Comparison of ENCODE assay signal across 10 mouse cellular contexts in genomic region chr4:135857597-135858186, GRCm38 (mm10). TPM values are rescaled to one million over a fixed set of nuclear protein-coding genes. Genes with fewer than 3 reads are reported as not detected.
DNase-seq lines count a peak whose midpoint lies in the region; ATAC-seq and TF ChIP-seq lines count a peak whose summit lies in the region.
"Had no signal": no experiment of that assay in that cellular context is flagged by ENCODE, and none has a peak within 500 bp of the region (broad histone marks: within the 10 kb centered on the region; RNA-seq: fewer than 3 reads in every experiment).

No protein-coding gene starts in this region.

- no peaks in the 10 kb centered on the region for H3K9me3 ChIP-seq in heart, embryonic 13.5 days
- H3K9me3 ChIP-seq in hindbrain, embryonic 16.5 days (ENCODE audit: control insufficient read depth, low read length), result no peaks in the 10 kb centered on the region

- peaks cover 19% of the 10 kb centered on the region for H3K36me3 ChIP-seq in heart, embryonic 13.5 days
- no peaks in the 10 kb centered on the region for H3K36me3 ChIP-seq in hindbrain, embryonic 16.5 days (ENCODE audit: control insufficient read depth, insufficient read depth, low read length)
- H3K36me3 ChIP-seq in myocyte (ENCODE audit: control insufficient read depth, insufficient read depth), result peaks cover 9% of the 10 kb centered on the region

- H3ac ChIP-seq in myocyte (ENCODE audit: control insufficient read depth, insufficient read length), result no peak overlapping the region

- peaks cover 51% of the 10 kb centered on the region for H3K4me1 ChIP-seq in heart, embryonic 13.5 days
- H3K4me1 ChIP-seq in bone marrow, adult 2 months (ENCODE audit: control insufficient read depth, insufficient read depth, low read length), result peaks cover 2% of the 10 kb centered on the region; the same call in 1 of the 2 replicates
- peaks cover 32% of the 10 kb centered on the region for H3K4me1 ChIP-seq in hindbrain, embryonic 16.5 days (ENCODE audit: control insufficient read depth, insufficient read depth, low read depth, low read length)

- 5% methylated on average over 7 of the region's 7 CpGs for WGBS in heart, embryonic 13.5 days
- WGBS in bone marrow, adult 2 months, result 12% methylated on average over 7 of the region's 7 CpGs
- 7% methylated on average over 6 of the region's 7 CpGs for WGBS in hindbrain, embryonic 16.5 days

- H3K9ac ChIP-seq in heart, embryonic 13.5 days, result peak overlapping the region; percentile 96
- peak overlapping the region; percentile 51 for H3K9ac ChIP-seq in hindbrain, embryonic 16.5 days (ENCODE audit: low read depth, low read length)

- peak overlapping the region; percentile 93 for H3K4me2 ChIP-seq in heart, embryonic 13.5 days
- peak overlapping the region; percentile 78 for H3K4me2 ChIP-seq in hindbrain, embryonic 16.5 days (ENCODE audit: low read length)
- H3K4me2 ChIP-seq in myocyte (ENCODE audit: low read depth), result peak overlapping the region; percentile 87

- TF ChIP-seq CTCF in bone marrow, adult 2 months (IDR thresholded peaks at IDR 0.05; ENCODE audit: control insufficient read depth, insufficient read depth, low read length), result no peak

- H3K4me3 ChIP-seq in heart, embryonic 13.5 days, result peak overlapping the region; percentile 95
- H3K4me3 ChIP-seq in bone marrow, adult 2 months (replicated peaks; ENCODE audit: control insufficient read depth, low read depth, low read length), result peak overlapping the region; percentile 46
- H3K4me3 ChIP-seq in hindbrain, embryonic 16.5 days (ENCODE audit: low read length), result peak overlapping the region; percentile 97
- peak overlapping the region; percentile 82 for H3K4me3 ChIP-seq in myocyte

- peaks cover 63% of the 10 kb centered on the region for H3K79me2 ChIP-seq in myocyte (ENCODE audit: control insufficient read depth, insufficient read depth)

- no peak for ATAC-seq in heart, embryonic 13.5 days (ENCODE audit: extremely low read depth, insufficient number of reproducible peaks, low FRiP score, low TSS enrichment)
- no peak for ATAC-seq in hindbrain, embryonic 16.5 days
- ATAC-seq: Patski had no signal

- H3K27ac ChIP-seq in heart, embryonic 13.5 days (replicated peaks), result peak overlapping the region; percentile 24
- no peak overlapping the region for H3K27ac ChIP-seq in bone marrow, adult 2 months (ENCODE audit: control insufficient read depth, insufficient read depth, low read depth, low read length, poor library complexity)
- no peak overlapping the region for H3K27ac ChIP-seq in hindbrain, embryonic 16.5 days (ENCODE audit: low read depth, low read length)

- intact Hi-C loops in heart, postnatal 36 days (cut with DNase I), result loop anchor here (1.0 kb wide), 1 partner anchor 12 kb away; no protein-coding TSS in a partner anchor
- intact Hi-C loops in left cerebral cortex, postnatal 36 days (cut with DNase I), result loop anchor here (2.0 kb wide), 1 partner anchor 505 kb away; the partner anchor contains the start of gene Srrm1

- no peaks in the 10 kb centered on the region for H3K27me3 ChIP-seq in heart, embryonic 13.5 days (replicated peaks)
- H3K27me3 ChIP-seq in hindbrain, embryonic 16.5 days (replicated peaks; ENCODE audit: control insufficient read depth, insufficient read depth, low read length), result no peaks in the 10 kb centered on the region
- no peaks in the 10 kb centered on the region for H3K27me3 ChIP-seq in myocyte (ENCODE audit: control insufficient read depth, insufficient read depth, insufficient read length)
- H3K27me3 ChIP-seq: Patski had no signal

- no peak for DNase-seq in heart, postnatal 36 days
- no peak for DNase-seq in cerebellum, postnatal 25 days
- no peak for DNase-seq in left cerebral cortex, postnatal 36 days (ENCODE audit: low spot score in 2 of 2)
- no peak for DNase-seq in Muller cell, postnatal 12 days (ENCODE audit: inconsistent ontology term)
- DNase-seq: kidney, adult 2 months had no signal

- TF ChIP-seq POLR2A in bone marrow, adult 2 months (IDR thresholded peaks at IDR 0.05; ENCODE audit: borderline replicate concordance, control insufficient read depth, low read depth, low read length), result no peak
- no peak for TF ChIP-seq POLR2A in myocyte (IDR thresholded peaks at IDR 0.05; ENCODE audit: insufficient read length, low read depth)

TF ChIP-seq in myocyte, 11 proteins besides CTCF, POLR2A, EP300 and RAD21:
- TF ChIP-seq SRF (IDR thresholded peaks at IDR 0.05; ENCODE audit: control insufficient read depth, insufficient read length, low read depth) (no peak), TCF3 (IDR thresholded peaks at IDR 0.05; ENCODE audit: insufficient read length, low read depth) (no peak), USF1 (IDR thresholded peaks at IDR 0.05; ENCODE audit: low read depth) (no peak), E2F4 (IDR thresholded peaks at IDR 0.05; ENCODE audit: insufficient read depth) (no peak), POLR2AphosphoS2 (IDR thresholded peaks at IDR 0.05; ENCODE audit: insufficient read length, low read depth) (no peak), MYOG (IDR thresholded peaks at IDR 0.05; ENCODE audit: control insufficient read depth in 1 of 3, insufficient read depth in 1 of 3, insufficient read length in 2 of 3, low read depth in 2 of 3) (no peak), MYOD1 (IDR thresholded peaks at IDR 0.05; ENCODE audit: control insufficient read depth in 1 of 3, insufficient read length in 2 of 3, low read depth in 2 of 3) (no peak), REST (IDR thresholded peaks at IDR 0.05; ENCODE audit: insufficient read depth, insufficient read length) (no peak), TCF12 (IDR thresholded peaks at IDR 0.05; ENCODE audit: insufficient read depth, poor library complexity, severe bottlenecking) (no peak), CEBPB (IDR thresholded peaks at IDR 0.05; ENCODE audit: insufficient read depth, poor library complexity, severe bottlenecking) (no peak), MAX (IDR thresholded peaks at IDR 0.05; ENCODE audit: low read depth) (no peak)
TF ChIP-seq in myocyte: peak in this region for 0.

RNA-seq across cellular contexts. Expression of gene Srsf10, which starts 2.1 kb away (rescaled TPM):
- polyA plus RNA-seq in heart, embryonic 13.5 days (2015; fragmentation: Nextera tagmentation; extraction: Ambion mirVana), result 130 and 140 TPM in 2 replicates
- 10 to 100 TPM; 37.1 to 45.6 TPM for total RNA-seq in heart, postnatal 36 days (2021)
- polyA plus RNA-seq in bone marrow, adult 2 months (2011; ENCODE audit: insufficient read depth, insufficient read length, low replicate concordance, missing spikeins), result 221 and 300 TPM in 2 replicates
- polyA plus RNA-seq in hindbrain, embryonic 16.5 days (2015; fragmentation: Nextera tagmentation; extraction: Ambion mirVana), result 144 and 166 TPM in 2 replicates
- 22.3 TPM for polyA plus RNA-seq in myocyte (2012; fragmentation: generic; extraction: Trizol)
- 10 to 100 TPM; 51.3 to 88.9 TPM for total RNA-seq in left cerebral cortex, postnatal 36 days (2021)

RNA-seq across cellular contexts. Expression of gene Pnrc2, which starts 16.0 kb away (rescaled TPM):
- polyA plus RNA-seq in heart, embryonic 13.5 days (2015; fragmentation: Nextera tagmentation; extraction: Ambion mirVana), result 114 and 125 TPM in 2 replicates
- 10 to 100 TPM; 59.2 to 63.5 TPM for total RNA-seq in heart, postnatal 36 days (2021)
- polyA plus RNA-seq in bone marrow, adult 2 months (2011; ENCODE audit: insufficient read depth, insufficient read length, low replicate concordance, missing spikeins), result 37.3 and 38.3 TPM in 2 replicates
- 98.2 and 103 TPM in 2 replicates for polyA plus RNA-seq in hindbrain, embryonic 16.5 days (2015; fragmentation: Nextera tagmentation; extraction: Ambion mirVana)
- 45.2 TPM for polyA plus RNA-seq in myocyte (2012; fragmentation: generic; extraction: Trizol)
- total RNA-seq in left cerebral cortex, postnatal 36 days (2021), result 10 to 100 TPM; 41.2 to 44.6 TPM

RNA-seq across cellular contexts. Expression of gene Cnr2, which starts 37.5 kb away (rescaled TPM):
- polyA plus RNA-seq in heart, embryonic 13.5 days (2015; fragmentation: Nextera tagmentation; extraction: Ambion mirVana), result 0.29 and 0.36 TPM in 2 replicates
- total RNA-seq in heart, postnatal 36 days (2021), result under 1 TPM; 0.49 to 0.50 TPM
- polyA plus RNA-seq in bone marrow, adult 2 months (2011; ENCODE audit: insufficient read depth, insufficient read length, low replicate concordance, missing spikeins), result 4.6 and 12.2 TPM in 2 replicates
- 0.09 and 0.10 TPM in 2 replicates for polyA plus RNA-seq in hindbrain, embryonic 16.5 days (2015; fragmentation: Nextera tagmentation; extraction: Ambion mirVana)
- polyA plus RNA-seq in myocyte (2012; fragmentation: generic; extraction: Trizol), result not detected
- total RNA-seq in left cerebral cortex, postnatal 36 days (2021), result under 1 TPM; 0.12 to 0.14 TPM

Comparison
In these comparisons a context has a peak if more than half of its experiments do, and no peak if none do; other contexts are left out.
1. H3K4me3 ChIP-seq: peak in every context shown above with its lines; median percentile 97 in hindbrain, embryonic 16.5 days; 95 in heart, embryonic 13.5 days; 82 in myocyte; 46 in bone marrow, adult 2 months.